Mouse (Mus musculus): Measurements from ENCODE around the gene Gm20403. TPM values are rescaled to one million over a fixed set of nuclear protein-coding genes. Genes with fewer than 3 reads are reported as not detected.
"Not testable (repeated sequence)": the region's sequence is repeated elsewhere in the genome, so short reads cannot be mapped to it uniquely, and the experiment has no call there.

Gene Gm20403
- total RNA-seq, 2 experiments from 2014 or later = not detected

GRCm38 (mm10) chr12:54994068-54994386, 7.7 kb upstream of the Gm20403 start:
- 0 out of 2 replicates have a peak, but pooled peaks have one; percentile 1 for ATAC-seq (replicated peaks; ENCODE audit: poor library complexity, severe bottlenecking)

DNA sequence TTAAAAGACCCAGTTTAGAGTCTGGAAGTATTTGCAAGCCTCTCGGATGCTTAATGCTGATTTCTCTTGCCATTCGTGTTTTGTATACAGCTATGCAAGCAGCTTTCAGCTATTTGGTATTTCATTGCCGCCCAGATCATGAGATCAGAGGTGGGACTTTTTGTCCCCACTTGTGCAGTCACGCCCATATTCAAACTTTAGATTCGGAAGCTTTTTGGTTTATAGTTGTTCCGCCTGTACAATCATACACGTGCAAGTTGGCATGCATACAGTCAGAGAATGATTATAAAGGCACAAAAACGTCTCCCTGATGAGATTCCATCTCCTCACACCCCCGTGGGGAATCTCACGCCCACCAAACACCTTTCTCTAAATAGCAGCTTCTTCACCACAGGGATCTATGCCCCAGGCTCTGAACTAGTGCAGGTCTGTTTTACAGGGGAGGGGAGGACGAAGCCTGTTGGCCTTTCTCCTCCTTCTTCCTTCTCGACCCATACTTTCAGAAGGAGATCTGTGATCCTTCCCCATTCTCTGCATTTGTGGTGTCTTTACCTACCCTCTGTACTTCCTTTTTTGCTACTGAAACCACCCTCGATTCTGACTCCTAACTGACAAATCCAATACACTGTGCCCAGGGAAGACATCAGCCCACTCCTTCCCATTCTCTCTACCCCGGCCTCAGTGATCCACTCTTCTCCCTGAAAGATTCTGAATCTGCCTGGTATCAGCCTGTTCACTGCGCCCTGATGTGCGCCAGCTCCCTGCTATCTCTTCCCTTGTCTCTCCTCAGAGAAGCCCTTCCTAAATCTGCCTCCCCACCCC, 7.1 kb upstream of the Gm20403 start:
- ATAC-seq (replicated peaks; ENCODE audit: poor library complexity, severe bottlenecking) = peak; percentile 83

DNA sequence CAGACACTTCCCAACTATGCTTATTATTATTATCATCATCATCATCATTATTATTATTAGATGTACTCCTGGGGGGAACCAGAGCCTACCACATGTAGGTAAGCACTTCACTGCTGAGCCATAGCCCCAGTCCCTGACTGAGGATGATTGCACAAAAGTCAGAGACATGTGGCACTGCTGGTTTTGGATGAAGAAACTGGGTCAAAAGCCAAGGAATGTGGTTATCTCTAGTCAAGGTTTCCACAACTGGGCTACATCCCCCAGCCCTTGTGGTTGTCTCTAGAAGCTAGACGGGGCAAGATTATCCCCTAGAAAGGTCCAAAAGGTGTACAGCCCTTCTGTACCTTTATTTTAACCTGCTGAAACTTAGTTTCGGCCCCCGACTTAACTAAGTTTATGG, 6.5 kb upstream of the Gm20403 start:
- peak; percentile 80 for ATAC-seq (replicated peaks; ENCODE audit: poor library complexity, severe bottlenecking)

GRCm38 (mm10) chr12:54988323-54988850, 2.1 kb upstream of the Gm20403 start:
- no peak for ATAC-seq (replicated peaks; ENCODE audit: poor library complexity, severe bottlenecking)

GRCm38 (mm10) chr12:54987156-54987555, 827 bp upstream of the Gm20403 start:
- ATAC-seq (replicated peaks; ENCODE audit: poor library complexity, severe bottlenecking) = no peak

- peak; percentile 8 for ATAC-seq (replicated peaks; ENCODE audit: poor library complexity, severe bottlenecking)
These were observed 875 bp downstream of the Gm20403 start for GRCm38 (mm10) chr12:54985257-54986051.

DNA sequence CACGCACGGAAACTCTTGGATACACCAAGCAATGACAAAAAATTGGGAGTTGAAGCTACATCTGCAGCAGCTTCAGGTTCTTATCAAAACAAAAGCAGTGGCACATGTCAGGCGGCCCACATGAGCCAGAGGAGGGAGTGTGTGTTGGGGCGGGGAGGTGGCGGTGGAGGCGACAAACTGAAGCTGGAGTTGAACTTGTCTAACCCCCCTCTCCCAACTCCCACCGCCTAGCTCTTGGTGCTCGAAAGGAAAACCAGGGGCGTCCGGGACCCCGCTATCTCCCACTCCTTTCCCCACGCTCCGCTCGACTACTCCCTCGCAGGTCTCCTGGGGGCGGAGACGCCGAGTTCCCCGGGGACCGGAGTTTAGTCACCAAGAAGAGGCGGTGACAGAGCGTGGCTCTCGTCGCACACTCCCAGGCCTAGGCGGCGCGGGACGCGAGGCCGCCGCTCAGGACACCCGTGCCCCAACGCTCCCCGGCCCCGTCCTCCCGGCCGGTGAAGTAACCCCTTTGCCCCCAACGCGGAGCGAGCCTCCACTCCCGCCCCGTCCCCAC, 1.6 kb downstream of the Gm20403 start:
- ATAC-seq (replicated peaks; ENCODE audit: poor library complexity, severe bottlenecking) = peak; percentile 43

- ATAC-seq (replicated peaks; ENCODE audit: poor library complexity, severe bottlenecking) = no peak
These were observed 3.2 kb downstream of the Gm20403 start for GRCm38 (mm10) chr12:54982935-54983715.

DNA sequence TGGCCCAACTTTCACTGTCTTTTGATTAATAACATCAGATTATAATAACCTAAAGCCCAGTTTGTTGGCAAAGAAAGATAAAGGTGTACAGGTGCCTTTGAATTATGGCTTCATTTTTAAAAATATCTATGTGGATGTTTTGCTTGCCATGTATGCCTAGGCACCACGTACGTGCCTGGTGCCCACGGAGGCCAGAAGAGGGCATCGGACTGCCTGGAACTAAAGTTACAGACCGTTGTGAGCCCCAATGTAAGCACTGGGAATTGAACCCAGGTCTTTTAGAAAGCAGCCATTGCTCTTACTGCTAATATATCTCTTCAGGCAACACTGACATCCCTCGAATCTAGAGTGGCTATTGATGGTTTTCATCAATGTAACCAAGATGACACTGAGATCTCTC, 4.4 kb downstream of the Gm20403 start:
- ATAC-seq (replicated peaks; ENCODE audit: poor library complexity, severe bottlenecking) = no peak

GRCm38 (mm10) chr12:54980939-54981338, 5.4 kb downstream of the Gm20403 start:
- ATAC-seq (replicated peaks; ENCODE audit: poor library complexity, severe bottlenecking) = peak; percentile 49

- ATAC-seq (replicated peaks; ENCODE audit: poor library complexity, severe bottlenecking) = no peak
These were observed 5.8 kb downstream of the Gm20403 start for GRCm38 (mm10) chr12:54980532-54980931.

- peak; percentile 63 for ATAC-seq (replicated peaks; ENCODE audit: poor library complexity, severe bottlenecking)
These were observed 17.3 kb downstream of the Gm20403 start for GRCm38 (mm10) chr12:54969033-54969432.

GRCm38 (mm10) chr12:54965532-54966160, 20.7 kb downstream of the Gm20403 start:
- no peak for ATAC-seq (replicated peaks; ENCODE audit: poor library complexity, severe bottlenecking)

- peak; percentile 89 for ATAC-seq (replicated peaks; ENCODE audit: poor library complexity, severe bottlenecking)
These were observed 26.8 kb downstream of the Gm20403 start for GRCm38 (mm10) chr12:54959569-54959968.

- peak; percentile 66 for ATAC-seq (replicated peaks; ENCODE audit: poor library complexity, severe bottlenecking)
These were observed 29.4 kb downstream of the Gm20403 start for GRCm38 (mm10) chr12:54956974-54957373.

DNA sequence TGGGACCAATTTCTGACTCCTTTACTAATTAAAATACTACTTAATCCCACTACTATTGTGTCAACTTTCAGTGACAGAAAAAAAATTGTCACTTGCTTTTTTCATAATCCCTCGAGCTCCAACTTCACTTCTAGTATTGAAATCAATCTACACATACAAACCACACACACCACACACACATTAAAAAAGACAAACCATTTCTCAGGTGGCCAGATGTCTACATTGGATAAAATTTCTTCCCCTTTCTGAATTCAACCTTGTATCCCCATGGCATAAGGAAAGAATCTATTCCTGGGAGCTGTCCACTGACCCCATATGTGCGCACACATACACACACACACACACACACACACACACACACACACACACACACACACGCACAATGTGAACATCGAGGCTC, 29.9 kb downstream of the Gm20403 start:
- ATAC-seq (replicated peaks; ENCODE audit: poor library complexity, severe bottlenecking) = no peak

- ATAC-seq (replicated peaks; ENCODE audit: poor library complexity, severe bottlenecking) = no peak
These were observed 40.2 kb downstream of the Gm20403 start for GRCm38 (mm10) chr12:54946116-54946515.

DNA sequence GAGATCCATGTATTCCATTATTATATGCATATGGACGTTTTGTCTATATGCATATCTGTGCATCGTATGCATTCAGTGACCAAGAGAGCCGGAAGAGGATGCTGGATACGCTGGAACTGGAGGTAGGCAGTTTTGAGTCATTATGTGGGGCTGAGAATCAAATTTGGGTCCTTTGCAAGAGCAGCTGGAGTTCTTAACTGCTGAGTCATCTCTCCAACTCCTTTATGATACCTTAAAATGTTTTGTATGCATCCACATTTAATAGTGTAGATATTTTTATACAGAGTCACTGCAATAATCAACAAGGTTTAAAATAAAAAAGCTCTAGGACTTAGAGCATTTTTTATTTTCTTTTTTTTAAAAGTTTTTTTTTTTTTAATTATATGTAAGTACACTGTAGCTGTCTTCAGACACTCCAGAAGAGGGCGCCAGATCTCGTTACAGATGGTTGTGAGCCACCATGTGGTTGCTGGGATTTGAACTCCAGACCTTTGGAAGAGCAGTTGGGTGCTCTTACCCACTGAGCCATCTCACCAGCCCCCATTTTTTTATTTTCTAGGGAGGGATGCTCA, 43.7 kb downstream of the Gm20403 start:
- ATAC-seq (replicated peaks; ENCODE audit: poor library complexity, severe bottlenecking) = not testable (repeated sequence)

DNA sequence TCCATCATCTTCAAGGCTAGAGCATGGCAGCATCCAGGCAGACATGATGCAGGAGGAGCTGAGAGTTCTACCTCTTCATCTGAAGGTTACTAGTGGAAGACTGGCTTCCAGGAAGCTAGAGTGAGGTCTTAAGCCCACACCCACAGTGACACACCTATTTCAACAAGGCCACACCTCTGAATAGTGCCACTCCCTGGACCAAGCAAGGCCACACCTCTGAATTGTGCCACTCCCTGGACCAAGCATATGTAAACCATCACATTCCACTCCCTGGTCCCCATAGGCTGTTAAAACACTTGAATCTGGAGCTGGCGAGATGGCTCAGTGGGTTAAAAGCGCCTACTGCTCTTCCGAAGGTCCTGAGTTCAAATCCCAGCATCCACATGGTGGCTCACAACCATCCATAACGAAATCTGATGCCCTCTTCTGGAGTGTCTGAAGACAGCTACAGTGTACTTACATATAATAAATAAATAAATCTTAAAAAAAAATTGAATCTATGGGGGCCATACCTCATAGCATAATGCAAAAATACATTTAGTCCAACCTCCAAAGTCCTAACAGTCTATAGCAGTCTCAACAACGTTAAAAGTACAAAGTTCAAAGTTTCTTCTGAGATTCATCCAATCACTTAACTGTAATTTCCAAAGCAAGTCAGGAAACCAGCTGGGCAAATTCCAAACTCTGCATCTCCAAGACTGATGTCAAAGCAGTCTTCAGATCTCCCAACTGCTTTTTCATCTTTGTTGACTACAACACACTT, 48.6 kb downstream of the Gm20403 start:
- not testable (repeated sequence) for ATAC-seq (replicated peaks; ENCODE audit: poor library complexity, severe bottlenecking)

Measured in granulocyte monocyte progenitor cell, adult 5-6 weeks (primary cell).